Mouse (Mus musculus) ES-E14 (cell line): ENCODE data around the gene Dlat.

Source experiments
- CHD2 ChIP-seq: IDR thresholded peaks from 2 replicates; pipeline ENCODE4 v1.6.1; 2014; ENCODE audit warnings: mild to moderate bottlenecking, low read depth, low read length, inconsistent platforms
- HCFC1 ChIP-seq: IDR thresholded peaks from 2 replicates; pipeline ENCODE4 v1.6.1; 2012; ENCODE audit warnings: low read length, inconsistent platforms, borderline replicate concordance; ENCODE audit not compliant: insufficient read depth
- MAFK ChIP-seq: IDR thresholded peaks from 2 replicates; pipeline ENCODE4 v1.6.1; 2014; ENCODE audit warnings: mild to moderate bottlenecking, low read depth, low read length, inconsistent platforms; ENCODE audit not compliant: insufficient read depth
- ZC3H11A ChIP-seq: IDR thresholded peaks from 2 replicates; pipeline ENCODE4 v1.6.1; 2012; ENCODE audit warnings: low read depth, mild to moderate bottlenecking, inconsistent platforms, low read length, borderline replicate concordance
- ZNF384 ChIP-seq: IDR thresholded peaks from 2 replicates; pipeline ENCODE4 v1.6.1; 2012; ENCODE audit warnings: low read depth, low read length, inconsistent platforms

DNA sequence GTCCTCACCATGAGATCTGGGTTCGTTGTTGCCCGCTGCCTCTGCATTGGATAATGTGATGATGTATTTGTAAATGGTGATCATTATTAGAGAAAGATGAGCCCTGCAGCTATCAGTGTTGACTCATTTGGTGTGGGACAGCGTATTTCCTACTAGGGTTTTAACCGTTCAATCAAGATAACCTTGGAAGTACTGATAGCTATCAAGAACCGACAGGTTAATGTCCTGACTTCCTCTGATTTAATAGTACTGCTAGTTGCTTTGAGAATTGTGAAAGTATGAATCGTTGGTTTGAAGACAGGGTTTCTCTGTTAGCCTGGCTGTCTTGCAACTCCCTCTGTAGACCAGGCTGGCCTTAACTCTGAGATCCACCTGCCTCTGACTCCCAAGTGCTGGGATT is 55.2 kb downstream of the Dlat start:
- no peak for TF ChIP-seq CHD2
- no peak for TF ChIP-seq MAFK
- no peak for TF ChIP-seq HCFC1
- no peak for TF ChIP-seq ZNF384
- no peak for TF ChIP-seq ZC3H11A
